ENCODE assay signal across 14 mouse cellular contexts in genomic region chr16:19884535-19884934, GRCm38 (mm10).
DNase-seq lines count a peak whose midpoint lies in the region; ATAC-seq and TF ChIP-seq lines count a peak whose summit lies in the region.
"Had no signal": no experiment of that assay in that cellular context is flagged by ENCODE, and none has a peak within 500 bp of the region (broad histone marks: within the 10 kb centered on the region; RNA-seq: fewer than 3 reads in every experiment).

No protein-coding gene starts in this region.

- H3K27me3 ChIP-seq in heart, embryonic 12.5 days (replicated peaks), result no peaks in the 10 kb centered on the region
- H3K27me3 ChIP-seq in intestine, embryonic 15.5 days (replicated peaks), result no peaks in the 10 kb centered on the region
- H3K27me3 ChIP-seq: limb, embryonic 13.5 days; midbrain, embryonic 13.5 days; neural tube, embryonic 15.5 days had no signal

- peak; percentile 9 for DNase-seq in heart, adult 8-10 months (ENCODE audit: low spot score)
- DNase-seq in left cerebral cortex, adult 2 months (ENCODE audit: extremely low spot score in 1 of 2, low spot score in 2 of 2), result no peak
- no peak for DNase-seq in left cerebral cortex, adult 8-10 months (ENCODE audit: low spot score in 2 of 2)
- no peak for DNase-seq in retina, embryonic 14.5 days (ENCODE audit: low spot score)
- DNase-seq in cerebellum, adult 9-11 months, result no peak
- DNase-seq: layer of hippocampus, postnatal 36 days had no signal

- no peak overlapping the region for H3K4me2 ChIP-seq in heart, embryonic 12.5 days
- no peak overlapping the region for H3K4me2 ChIP-seq in intestine, embryonic 15.5 days (replicated peaks)
- H3K4me2 ChIP-seq: limb, embryonic 13.5 days; midbrain, embryonic 13.5 days; neural tube, embryonic 15.5 days had no signal

- TF ChIP-seq CTCF in left cerebral cortex, adult 2 months (IDR thresholded peaks at IDR 0.05), result no peak

- H3K4me3 ChIP-seq in heart, embryonic 12.5 days, result no peak overlapping the region
- no peak overlapping the region for H3K4me3 ChIP-seq in left cerebral cortex, adult 2 months
- no peak overlapping the region for H3K4me3 ChIP-seq in intestine, embryonic 15.5 days (replicated peaks)
- H3K4me3 ChIP-seq: limb, embryonic 13.5 days; midbrain, embryonic 13.5 days; neural tube, embryonic 15.5 days had no signal

- peaks cover 8% of the 10 kb centered on the region; the same call in 1 of the 2 replicates for H3K4me1 ChIP-seq in heart, embryonic 12.5 days (replicated peaks)
- H3K4me1 ChIP-seq in intestine, embryonic 15.5 days (replicated peaks), result peaks cover 3% of the 10 kb centered on the region; the same call in 1 of the 2 replicates

- 34% methylated on average over 6 of the region's 6 CpGs for WGBS in heart, embryonic 12.5 days
- WGBS in intestine, embryonic 15.5 days, result 11% methylated on average over 6 of the region's 6 CpGs

- intact Hi-C loops in left cerebral cortex, adult 2 months (cut with DNase I), result loop anchor here (10.0 kb wide), 1 partner anchor 210 kb away; the partner anchor contains the start of gene Klhl24

- H3K9ac ChIP-seq in heart, embryonic 12.5 days, result no peak overlapping the region
- H3K9ac ChIP-seq in intestine, embryonic 15.5 days, result no peak overlapping the region
- H3K9ac ChIP-seq: limb, embryonic 13.5 days; midbrain, embryonic 13.5 days; neural tube, embryonic 15.5 days had no signal

- H3K27ac ChIP-seq in heart, embryonic 12.5 days (ENCODE audit: poor library complexity, severe bottlenecking), result no peak overlapping the region; the same call in 1 of the 2 replicates
- H3K27ac ChIP-seq in left cerebral cortex, adult 2 months, result peak overlapping the region; percentile 50
- H3K27ac ChIP-seq in intestine, embryonic 15.5 days, result no peak overlapping the region
- H3K27ac ChIP-seq: limb, embryonic 13.5 days; midbrain, embryonic 13.5 days; neural tube, embryonic 15.5 days had no signal

- H3K36me3 ChIP-seq in heart, embryonic 12.5 days, result no peaks in the 10 kb centered on the region
- H3K36me3 ChIP-seq in intestine, embryonic 15.5 days, result no peaks in the 10 kb centered on the region
- H3K36me3 ChIP-seq: G1E; limb, embryonic 13.5 days; midbrain, embryonic 13.5 days; neural tube, embryonic 15.5 days had no signal

- no peak for ATAC-seq in heart, embryonic 12.5 days (ENCODE audit: insufficient number of reproducible peaks, low FRiP score)
- ATAC-seq in intestine, embryonic 15.5 days, result peak; percentile 72
- peak; percentile 59 for ATAC-seq in megakaryocyte progenitor cell, adult 5-6 weeks (replicated peaks; ENCODE audit: poor library complexity)
- ATAC-seq: activated CD4-positive, CD25-positive, alpha-beta regulatory T cell, adult 4 months had no signal

- H3K9me3 ChIP-seq in heart, embryonic 12.5 days (replicated peaks), result 0 out of 2 replicates have a peak, but pooled peaks cover 12% of the 10 kb centered on the region
- H3K9me3 ChIP-seq in intestine, embryonic 15.5 days, result no peaks in the 10 kb centered on the region
- H3K9me3 ChIP-seq: G1E; limb, embryonic 13.5 days; midbrain, embryonic 13.5 days; neural tube, embryonic 15.5 days had no signal
